Mouse (Mus musculus): ENCODE data around the gene Tpx2. TPM values are rescaled to one million over a fixed set of nuclear protein-coding genes. Genes with fewer than 3 reads are reported as not detected.

Tpx2 gene
- total and polyA plus RNA-seq, 3 experiments = 0.18 to 1.1 (median 0.75) TPM

- no peak overlapping the region for H3K27ac ChIP-seq
- H3K79me2 ChIP-seq (replicated peaks; ENCODE audit: control insufficient read depth, insufficient read depth, low read length) = no peaks in the 10 kb centered on the region
- peaks cover 4% of the 10 kb centered on the region; the same call in 1 of the 2 replicates for H3K27me3 ChIP-seq (ENCODE audit: control insufficient read depth, insufficient read depth, low read length)
- intact Hi-C loops (cut with DNase I) = loop anchor here (5.0 kb wide), 1 partner anchor 37 kb away; no protein-coding TSS in a partner anchor
- 38% methylated on average over 9 of the region's 9 CpGs for WGBS
- DNase-seq = no peak
- H3K9ac ChIP-seq (ENCODE audit: low read depth, low read length) = no peak overlapping the region
- no peak overlapping the region for H3K4me3 ChIP-seq
- H3K4me1 ChIP-seq (ENCODE audit: control insufficient read depth, insufficient read depth, low read length) = no peaks in the 10 kb centered on the region
- H3K36me3 ChIP-seq (ENCODE audit: control insufficient read depth, insufficient read depth, low read length) = no peaks in the 10 kb centered on the region
- TF ChIP-seq EP300 (IDR thresholded peaks at IDR 0.05; ENCODE audit: insufficient read depth, low read depth, low read length) (no peak), CTCF (IDR thresholded peaks at IDR 0.05) (no peak), POLR2A (IDR thresholded peaks at IDR 0.05; ENCODE audit: insufficient read depth, low read depth, low read length) (no peak)
Measured at GRCm38 (mm10) chr2:152944013-152944412, 96.2 kb downstream of the Tpx2 start.

Small RNAs within 50 kb of the gene (microRNA-seq; reads per million reads assigned to microRNA genes)
- gene Mir5622 = 2.2 to 7.7 reads per million in 2 experiments

Other genes starting within 250 kb of the Tpx2 start
- gene Defb45, start 248.6 kb upstream of the Tpx2 start, total RNA-seq (2021) = not detected
- not detected in 2 replicates for gene Defb45, start 248.6 kb upstream of the Tpx2 start, polyA plus RNA-seq (2012; rRNA removed)
- gene Defb36, start 243.6 kb upstream of the Tpx2 start, total RNA-seq (2021) = not detected
- not detected in 2 replicates for gene Defb36, start 243.6 kb upstream of the Tpx2 start, polyA plus RNA-seq (2012; rRNA removed)
- gene Defb25, start 224.9 kb upstream of the Tpx2 start, total RNA-seq (2021) = not detected
- gene Defb25, start 224.9 kb upstream of the Tpx2 start, polyA plus RNA-seq (2012; rRNA removed) = not detected in 2 replicates
- gene Rem1, start 221.0 kb upstream of the Tpx2 start, total RNA-seq (2021) = 1 to 10 TPM; 5.8 to 7.1 TPM
- 5.6 and 7.1 TPM in 2 replicates for gene Rem1, start 221.0 kb upstream of the Tpx2 start, polyA plus RNA-seq (2012; rRNA removed)
- 10 to 100 TPM; 33.9 to 37.6 TPM for gene H13, start 178.5 kb upstream of the Tpx2 start, total RNA-seq (2021)
- 42.9 and 43.5 TPM in 2 replicates for gene H13, start 178.5 kb upstream of the Tpx2 start, polyA plus RNA-seq (2012; rRNA removed)
- 10 to 100 TPM; 14.8 to 18.2 TPM for gene Mcts2, start 160.9 kb upstream of the Tpx2 start, total RNA-seq (2021)
- 8.6 and 12.1 TPM in 2 replicates for gene Mcts2, start 160.9 kb upstream of the Tpx2 start, polyA plus RNA-seq (2012; rRNA removed)
- 10 to 100 TPM; 56.5 to 59.8 TPM for gene Id1, start 111.7 kb upstream of the Tpx2 start, total RNA-seq (2021)
- gene Id1, start 111.7 kb upstream of the Tpx2 start, polyA plus RNA-seq (2012; rRNA removed) = 74.7 and 113 TPM in 2 replicates
- gene Cox4i2, start 93.8 kb upstream of the Tpx2 start, total RNA-seq (2021) = 10 to 100 TPM; 12.1 to 18.0 TPM
- gene Cox4i2, start 93.8 kb upstream of the Tpx2 start, polyA plus RNA-seq (2012; rRNA removed) = 12.0 and 13.2 TPM in 2 replicates
- 100 to 1,000 TPM in 1 of 2 experiments, 10 to 100 TPM in 1; 51.9 to 102 TPM for gene Bcl2l1, start 16.2 kb upstream of the Tpx2 start, total RNA-seq (2021)
- gene Bcl2l1, start 16.2 kb upstream of the Tpx2 start, polyA plus RNA-seq (2012; rRNA removed) = 48.1 and 51.2 TPM in 2 replicates
- gene Mylk2, start 63.4 kb downstream of the Tpx2 start, total RNA-seq (2021) = under 1 TPM; 0.08 to 0.09 TPM
- 0.18 and 0.29 TPM in 2 replicates for gene Mylk2, start 63.4 kb downstream of the Tpx2 start, polyA plus RNA-seq (2012; rRNA removed)
- 1 to 10 TPM; 1.7 to 3.5 TPM for gene Foxs1, start 85.2 kb downstream of the Tpx2 start, total RNA-seq (2021)
- gene Foxs1, start 85.2 kb downstream of the Tpx2 start, polyA plus RNA-seq (2012; rRNA removed) = 9.0 and 10.5 TPM in 2 replicates
- gene Dusp15, start 103.7 kb downstream of the Tpx2 start, total RNA-seq (2021) = not detected
- gene Dusp15, start 103.7 kb downstream of the Tpx2 start, polyA plus RNA-seq (2012; rRNA removed) = 0.25 and 0.26 TPM in 2 replicates
- not detected for gene Ttll9, start 114.5 kb downstream of the Tpx2 start, total RNA-seq (2021)
- gene Ttll9, start 114.5 kb downstream of the Tpx2 start, polyA plus RNA-seq (2012; rRNA removed) = 0.61 TPM in 1 of 2 replicates, not detected in the other
- gene Pdrg1, start 167.5 kb downstream of the Tpx2 start, total RNA-seq (2021) = 100 to 1,000 TPM; 117 to 127 TPM
- 125 and 186 TPM in 2 replicates for gene Pdrg1, start 167.5 kb downstream of the Tpx2 start, polyA plus RNA-seq (2012; rRNA removed)
- not detected for gene Xkr7, start 183.9 kb downstream of the Tpx2 start, total RNA-seq (2021)
- gene Xkr7, start 183.9 kb downstream of the Tpx2 start, polyA plus RNA-seq (2012; rRNA removed) = 0.08 TPM in 1 of 2 replicates, not detected in the other
- gene Ccm2l, start 218.0 kb downstream of the Tpx2 start, total RNA-seq (2021) = 10 to 100 TPM; 13.3 to 15.9 TPM
- 43.4 and 44.3 TPM in 2 replicates for gene Ccm2l, start 218.0 kb downstream of the Tpx2 start, polyA plus RNA-seq (2012; rRNA removed)

All from heart, adult 2 months (tissue).